Mouse (Mus musculus) c-Kit-positive CD71-positive TER-119-negative erythroid progenitor cells, embryonic 14.5 days (primary cell): ENCODE data around the gene Zw10.

Experiments used
- DNase-seq: peaks from one replicate; pipeline ENCODE4 v3.0.0-alpha.2; 2013; ENCODE audit warnings: low read depth

Zw10 gene

DNA sequence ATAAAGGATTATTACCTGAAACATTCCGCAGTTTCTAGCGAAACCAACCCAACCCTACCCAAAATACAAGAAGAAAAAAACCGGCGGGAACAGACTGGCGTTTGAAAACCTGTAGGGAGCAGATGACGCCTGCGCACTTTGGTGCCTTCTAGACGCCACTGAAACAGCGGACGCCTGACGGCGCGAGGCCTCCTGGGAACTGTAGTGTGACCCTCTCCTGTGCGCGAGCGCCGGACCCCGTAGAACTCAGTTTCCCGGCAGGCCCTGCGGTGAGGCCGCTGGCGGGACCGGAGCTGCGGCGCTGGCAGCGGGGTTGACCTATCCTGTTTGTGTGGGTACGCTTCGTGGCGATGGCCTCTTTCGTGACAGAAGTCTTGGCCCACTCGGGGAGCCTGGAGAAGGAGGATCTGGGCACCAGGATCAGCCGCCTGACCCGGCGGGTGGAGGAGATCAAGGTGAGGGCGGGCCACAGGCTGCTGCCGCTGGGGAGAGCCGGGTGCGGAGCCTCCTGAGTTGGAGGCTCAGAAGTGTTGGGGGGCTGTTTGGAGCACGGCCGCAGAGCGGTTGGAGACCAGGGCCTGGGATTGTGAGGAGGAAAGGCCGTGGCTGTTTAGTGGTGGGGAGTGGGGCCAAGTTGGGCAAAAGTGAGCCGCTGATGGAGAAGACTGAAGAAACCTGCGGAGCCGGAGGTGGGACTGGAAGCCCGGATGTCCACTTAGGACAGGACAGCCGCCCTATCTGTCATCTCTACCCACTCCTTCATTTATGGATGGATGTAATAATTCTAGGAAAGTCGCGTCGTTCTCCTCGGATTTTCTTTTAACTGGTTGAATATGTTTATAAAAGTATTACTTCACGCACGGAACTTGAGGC lies at the start of gene Zw10:
TSS of gene Zw10 (plus strand) at position 281 of the 873 bp plus-strand sequence.
- DNase-seq, result peak; percentile 90

DNA sequence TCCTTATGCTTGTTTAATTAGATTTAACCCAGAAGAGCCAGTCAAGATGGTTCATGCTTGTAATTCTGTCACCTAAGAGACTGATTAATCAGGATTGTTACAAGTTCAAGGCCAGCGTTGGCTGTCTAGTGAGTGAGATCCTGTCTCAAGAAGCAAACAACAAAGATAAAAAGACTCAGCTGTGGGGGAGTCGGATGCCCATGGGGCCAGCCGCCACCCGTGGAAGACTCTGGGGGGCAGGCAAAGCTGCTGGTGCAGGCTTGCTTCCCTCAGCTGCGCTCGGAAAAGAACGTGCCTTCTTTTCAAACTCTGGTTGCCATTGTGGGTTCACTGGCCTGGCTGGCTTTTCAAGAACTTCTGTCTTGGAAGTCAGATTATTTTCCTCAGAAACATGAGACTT lies 39.6 kb upstream of the Zw10 start:
- no peak for DNase-seq

DNA sequence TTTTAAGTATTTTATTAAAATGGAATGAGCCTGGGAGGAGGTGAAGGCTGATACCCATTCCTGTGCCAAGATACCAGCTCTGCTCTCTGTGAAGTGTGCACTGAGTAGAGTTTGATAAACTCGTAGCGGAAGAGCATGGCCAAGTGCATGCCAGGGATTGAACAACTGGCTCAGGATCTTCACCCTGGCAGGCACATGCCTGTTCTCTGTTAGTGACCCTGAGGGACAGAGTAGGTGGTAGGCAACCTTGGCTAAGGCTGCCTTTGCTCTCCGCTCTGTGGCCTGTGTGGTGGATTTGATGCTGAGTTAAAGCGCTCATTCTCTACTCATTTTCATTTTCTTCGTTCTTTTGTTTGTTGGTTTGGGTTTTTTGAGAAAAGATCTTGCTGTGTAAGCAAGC lies 34.1 kb upstream of the Zw10 start:
- DNase-seq, result no peak

- no peak for DNase-seq
Observed at GRCm38 (mm10) chr9:49023956-49024355, 31.5 kb upstream of the Zw10 start.

DNA sequence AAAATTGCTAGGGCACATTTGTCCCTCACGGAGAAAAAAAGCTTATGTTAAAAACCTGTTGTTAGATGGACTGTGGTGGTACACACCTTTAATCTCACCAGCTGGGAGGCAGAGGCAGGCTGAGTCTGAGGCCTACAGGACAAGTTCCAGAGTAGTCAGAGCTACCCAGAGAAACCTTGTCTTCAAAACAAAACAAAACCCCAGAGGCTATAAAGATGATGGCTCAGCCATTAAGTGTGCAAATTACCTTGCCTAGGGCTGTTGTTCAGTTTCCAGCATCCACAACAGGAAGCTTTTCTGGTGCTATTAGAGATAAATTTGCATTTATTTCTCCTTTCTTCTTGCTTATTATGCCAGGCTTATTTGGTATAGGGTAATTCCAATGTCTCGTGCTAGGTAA lies 30.9 kb upstream of the Zw10 start:
- no peak for DNase-seq

DNA sequence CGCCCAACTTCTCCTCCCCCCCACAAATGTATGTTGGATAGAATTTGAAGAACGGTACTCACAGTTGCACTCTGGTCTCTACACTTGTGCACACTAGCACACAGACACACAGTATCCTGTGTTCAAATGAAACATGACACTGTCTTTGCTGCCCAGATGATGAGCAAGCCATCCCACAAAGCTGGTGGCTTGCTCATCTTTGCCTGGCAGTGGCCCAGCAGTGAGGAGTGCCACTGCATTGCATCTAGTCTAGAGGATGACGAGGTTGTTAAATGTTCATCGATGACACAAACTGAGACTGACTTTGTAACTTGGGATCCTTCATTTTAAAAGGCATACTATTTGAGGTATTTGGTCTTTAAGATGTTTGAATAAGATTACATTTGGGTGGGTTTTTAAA lies 20.6 kb upstream of the Zw10 start:
- DNase-seq, result no peak

- no peak for DNase-seq
Observed at GRCm38 (mm10) chr9:49050901-49051300, 4.5 kb upstream of the Zw10 start.

GRCm38 (mm10) chr9:49051349-49051748 lies 4.1 kb upstream of the Zw10 start:
- DNase-seq, result peak; percentile 46

- no peak for DNase-seq
Observed at GRCm38 (mm10) chr9:49054028-49054427, 1.4 kb upstream of the Zw10 start.

- no peak for DNase-seq
Observed at GRCm38 (mm10) chr9:49076847-49077246, 21.4 kb downstream of the Zw10 start.

DNA sequence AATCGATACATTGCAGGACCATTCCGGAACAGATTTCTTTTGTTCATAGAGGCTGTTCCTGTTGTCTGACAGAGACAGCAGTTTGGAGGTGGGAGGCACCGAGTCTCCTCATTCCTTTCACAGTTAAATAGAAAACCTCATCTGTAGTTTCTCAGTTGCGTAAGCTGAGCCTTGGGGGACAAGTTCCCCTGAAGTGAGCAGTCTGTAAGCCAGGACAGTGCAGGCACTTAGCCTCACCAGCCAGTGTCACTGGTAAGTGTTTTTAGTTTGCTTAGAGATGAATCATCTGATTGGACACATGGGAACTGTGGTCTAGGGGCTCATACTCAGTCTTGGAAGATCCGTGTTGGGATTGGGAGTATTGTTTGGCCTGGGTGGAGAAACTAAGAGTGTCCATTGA lies 25.7 kb downstream of the Zw10 start, which contains the start of gene Tmprss5:
TSS of gene Tmprss5 (plus strand) at position 154 of the 400 bp plus-strand sequence.
- DNase-seq, result no peak

DNA sequence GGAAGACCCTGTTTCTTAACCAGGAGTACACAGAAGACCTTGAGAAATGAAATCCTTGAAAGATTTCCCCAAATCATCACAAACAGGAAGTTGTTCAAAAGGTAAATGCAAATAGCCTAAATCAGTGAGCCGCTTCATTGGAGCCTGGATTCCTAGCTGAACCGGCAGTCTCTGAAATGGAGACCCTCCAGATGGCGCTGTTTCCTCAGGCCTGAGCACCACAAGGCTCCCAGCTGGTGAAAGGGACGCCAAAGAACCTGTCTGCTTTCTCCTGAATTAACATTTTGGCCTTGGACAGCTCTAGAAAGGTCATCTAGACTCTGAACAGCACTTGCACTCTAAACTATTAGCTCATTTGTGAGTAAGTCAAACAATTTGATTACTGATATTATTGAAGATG lies 26.1 kb downstream of the Zw10 start:
- peak; percentile 31 for DNase-seq

DNA sequence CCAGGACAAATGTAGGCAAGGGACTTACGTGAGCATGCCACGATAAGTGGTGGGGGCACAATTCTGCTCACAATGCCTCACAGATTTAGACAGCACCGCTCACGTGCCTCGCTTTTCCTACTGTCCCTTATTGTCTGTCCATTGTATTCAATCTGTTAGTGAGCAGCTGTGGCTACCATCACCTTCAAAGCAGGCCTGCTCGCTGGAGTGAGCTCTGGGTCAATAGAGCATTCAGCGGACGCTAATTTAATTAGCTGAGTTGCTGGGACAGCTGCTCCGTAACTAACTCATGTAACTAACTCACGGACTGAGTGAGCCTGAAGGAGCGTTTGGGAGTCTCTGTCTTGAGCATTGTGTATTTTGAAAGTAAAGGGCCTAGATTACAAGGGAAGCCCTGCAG lies 31.9 kb downstream of the Zw10 start:
- DNase-seq, result no peak

- DNase-seq, result no peak
Observed at GRCm38 (mm10) chr9:49098871-49099270, 43.5 kb downstream of the Zw10 start.

GRCm38 (mm10) chr9:49102328-49102727 lies 46.9 kb downstream of the Zw10 start:
- no peak for DNase-seq

- DNase-seq, result no peak
Observed at GRCm38 (mm10) chr9:49109101-49109500, 53.7 kb downstream of the Zw10 start.

GRCm38 (mm10) chr9:49110476-49111220 lies 55.2 kb downstream of the Zw10 start:
- DNase-seq, result no peak

DNA sequence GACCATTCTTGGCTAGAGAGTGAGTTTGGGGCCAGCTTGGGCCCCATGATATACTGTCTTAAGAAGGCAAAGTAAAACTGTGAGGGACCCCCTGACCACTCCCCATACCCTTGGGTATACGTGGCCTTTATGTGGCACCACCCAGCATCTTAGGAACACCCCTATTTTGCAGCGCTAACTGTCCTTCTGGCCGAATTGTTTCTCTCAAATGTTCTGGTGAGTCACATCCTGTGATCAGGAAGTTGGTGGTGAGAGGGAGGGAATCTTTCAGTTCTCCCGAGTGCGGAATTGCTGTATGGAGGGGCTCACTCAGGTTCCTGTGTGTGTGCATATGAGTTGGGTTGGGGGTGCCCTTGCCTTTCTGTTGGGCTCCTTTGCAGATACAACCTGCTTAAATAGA lies 55.9 kb downstream of the Zw10 start:
- DNase-seq, result no peak

GRCm38 (mm10) chr9:49118271-49118825 lies 62.9 kb downstream of the Zw10 start:
- no peak for DNase-seq

GRCm38 (mm10) chr9:49119759-49120158 lies 64.3 kb downstream of the Zw10 start:
- DNase-seq, result no peak

GRCm38 (mm10) chr9:49125706-49126105 lies 70.3 kb downstream of the Zw10 start:
- DNase-seq, result no peak
